Mouse (Mus musculus) MEL (cell line): ENCODE results near the gene Chst8. TPM values are rescaled to one million over a fixed set of nuclear protein-coding genes. Genes with fewer than 3 reads are reported as not detected.
A peak's percentile ranks its signal among the peaks of the same experiment; 100 is the strongest.

Experiments
- DNase-seq: peaks from one replicate; pipeline ENCODE4 v3.0.0; 2011; ENCODE audit warnings: low read depth, low spot score
- H3K27ac ChIP-seq: 2 replicates; pipeline ENCODE4 v1.5.1; 2012; ENCODE audit warnings: low read depth, mild to moderate bottlenecking, control low read depth, low read length, moderate library complexity; ENCODE audit not compliant: control insufficient read depth
- H3K27me3 ChIP-seq, 2 experiments: fragments of 150-350 bp in 1 of 2; sonication (generic) in 1 of 2; 2 replicates each; pipeline ENCODE4 v1.6.1; 2012; ENCODE audit warnings: low read length in 2 of 2, mild to moderate bottlenecking in 2 of 2, improper control_type of control experiment in 1 of 2, moderate library complexity in 1 of 2; ENCODE audit not compliant: insufficient read depth in 2 of 2, control insufficient read depth in 1 of 2
- H3K36me3 ChIP-seq, 2 experiments: 2 replicates each; pipeline ENCODE4 v1.6.1; 2012 to 2014; ENCODE audit warnings: low read length in 2 of 2, improper control_type of control experiment in 1 of 2, inconsistent platforms in 1 of 2, mild to moderate bottlenecking in 1 of 2; ENCODE audit not compliant: insufficient read depth in 2 of 2, control insufficient read depth in 1 of 2
- H3K4me1 ChIP-seq, 2 experiments: fragments of 150-350 bp in 1 of 2; sonication (generic) in 1 of 2; 2 replicates each; pipeline ENCODE4 v1.6.1; 2012; ENCODE audit warnings: low read length in 2 of 2, improper control_type of control experiment in 1 of 2, mild to moderate bottlenecking in 1 of 2; ENCODE audit not compliant: insufficient read depth in 2 of 2, control insufficient read depth in 1 of 2
- H3K4me3 ChIP-seq, 2 experiments: fragments of 150-350 bp in 1 of 2; sonication (generic) in 1 of 2; 2 replicates each; pipeline ENCODE4 v1.5.1; 2012; ENCODE audit warnings: low read depth in 2 of 2, low read length in 2 of 2, mild to moderate bottlenecking in 2 of 2, moderate library complexity in 2 of 2, control low read depth in 1 of 2, improper control_type of control experiment in 1 of 2; ENCODE audit not compliant: control insufficient read depth in 1 of 2, insufficient read depth in 1 of 2
- H3K79me2 ChIP-seq: 2 replicates; pipeline ENCODE4 v1.6.1; 2012; ENCODE audit warnings: mild to moderate bottlenecking, low read length, moderate library complexity; ENCODE audit not compliant: control insufficient read depth, poor library complexity, insufficient read depth
- H3K9ac ChIP-seq: 2 replicates; pipeline ENCODE4 v1.6.1; 2012; ENCODE audit warnings: low read depth, mild to moderate bottlenecking, control low read depth, low read length, moderate library complexity; ENCODE audit not compliant: control insufficient read depth, poor library complexity, severe bottlenecking
- H3K9me3 ChIP-seq: fragments of 150-350 bp; sonication (generic); replicated peaks from 2 replicates; pipeline ENCODE4 v1.6.1; 2012; ENCODE audit warnings: mild to moderate bottlenecking, low read length, improper control_type of control experiment, moderate library complexity; ENCODE audit not compliant: insufficient read depth
- CHD1 ChIP-seq: IDR thresholded peaks from 2 replicates; pipeline ENCODE4 v1.6.1; 2012; ENCODE audit warnings: low read depth, mild to moderate bottlenecking, inconsistent platforms, low read length, improper control_type of control experiment
- CTCF ChIP-seq, 3 experiments: IDR thresholded peaks in 2 of 3; conservative IDR thresholded peaks in 1 of 3; 2 replicates each; pipeline ENCODE4 v1.5.1; 2011 to 2012; ENCODE audit warnings: low read length in 3 of 3, low read depth in 2 of 3, mild to moderate bottlenecking in 2 of 3, improper control_type of control experiment in 1 of 3, inconsistent platforms in 1 of 3, mixed read lengths in 1 of 3, moderate library complexity in 1 of 3; ENCODE audit not compliant: control insufficient read depth in 1 of 3, insufficient read depth in 1 of 3, poor library complexity in 1 of 3, severe bottlenecking in 1 of 3
- ELF1 ChIP-seq: IDR thresholded peaks from 2 replicates; pipeline ENCODE4 v1.6.1; 2014; ENCODE audit warnings: low read depth, mild to moderate bottlenecking, inconsistent platforms, low read length, improper control_type of control experiment, moderate library complexity
- HCFC1 ChIP-seq: IDR thresholded peaks from 2 replicates; pipeline ENCODE4 v1.6.1; 2012; ENCODE audit warnings: low read depth, mild to moderate bottlenecking, inconsistent platforms, low read length, improper control_type of control experiment, moderate library complexity
- MAFK ChIP-seq: IDR thresholded peaks from 2 replicates; pipeline ENCODE4 v1.6.1; 2011; ENCODE audit warnings: low read depth, mild to moderate bottlenecking, low read length, improper control_type of control experiment, borderline replicate concordance
- MAX ChIP-seq: IDR thresholded peaks from 2 replicates; pipeline ENCODE4 v1.6.1; 2011; ENCODE audit warnings: low read length, improper control_type of control experiment
- MAZ ChIP-seq: IDR thresholded peaks from 2 replicates; pipeline ENCODE4 v1.6.1; 2012; ENCODE audit warnings: low read depth, mild to moderate bottlenecking, inconsistent platforms, low read length, improper control_type of control experiment
- MEF2A ChIP-seq: IDR thresholded peaks from 2 replicates; pipeline ENCODE4 v1.6.1; 2014; ENCODE audit warnings: low read depth, mild to moderate bottlenecking, inconsistent platforms, low read length, improper control_type of control experiment; ENCODE audit not compliant: poor library complexity, insufficient replicate concordance, severe bottlenecking; ENCODE audit errors: extremely low read depth
- NELFE ChIP-seq: IDR thresholded peaks from 2 replicates; pipeline ENCODE4 v1.6.1; 2011; ENCODE audit warnings: low read depth, low read length, improper control_type of control experiment
- NRF1 ChIP-seq: IDR thresholded peaks from 2 replicates; pipeline ENCODE4 v1.6.1; 2014; ENCODE audit warnings: low read depth, mild to moderate bottlenecking, inconsistent platforms, low read length, improper control_type of control experiment, moderate library complexity; ENCODE audit not compliant: poor library complexity, insufficient read depth, severe bottlenecking
- POLR2AphosphoS2 ChIP-seq: IDR thresholded peaks from 2 replicates; pipeline ENCODE4 v1.6.1; 2011; ENCODE audit warnings: low read length, improper control_type of control experiment
- POLR2AphosphoS5 ChIP-seq: IDR thresholded peaks from 2 replicates; pipeline ENCODE4 v1.6.1; 2012; ENCODE audit warnings: low read depth, borderline replicate concordance, mild to moderate bottlenecking, inconsistent platforms, low read length, moderate library complexity, mixed read lengths
- RAD21 ChIP-seq: IDR thresholded peaks from 2 replicates; pipeline ENCODE4 v1.6.1; 2011; ENCODE audit warnings: mild to moderate bottlenecking, low read depth, low read length, improper control_type of control experiment
- RCOR1 ChIP-seq: IDR thresholded peaks from 2 replicates; pipeline ENCODE4 v1.6.1; 2012; ENCODE audit warnings: low read depth, mild to moderate bottlenecking, inconsistent platforms, low read length, improper control_type of control experiment
- SIN3A ChIP-seq: IDR thresholded peaks from 2 replicates; pipeline ENCODE4 v1.6.1; 2012; ENCODE audit warnings: low read length, improper control_type of control experiment, inconsistent platforms
- SMC3 ChIP-seq: IDR thresholded peaks from 2 replicates; pipeline ENCODE4 v1.6.1; 2011; ENCODE audit warnings: low read depth, low read length, improper control_type of control experiment
- TAL1 ChIP-seq: IDR thresholded peaks from 2 replicates; pipeline ENCODE4 v1.6.1; 2012; ENCODE audit warnings: mild to moderate bottlenecking, inconsistent platforms, low read length, moderate library complexity, mixed read lengths
- USF1 ChIP-seq: IDR thresholded peaks from 2 replicates; pipeline ENCODE4 v1.6.1; 2014; ENCODE audit warnings: low read depth, mild to moderate bottlenecking, inconsistent platforms, low read length, improper control_type of control experiment, moderate library complexity
- ZC3H11A ChIP-seq: IDR thresholded peaks from 2 replicates; pipeline ENCODE4 v1.6.1; 2012; ENCODE audit warnings: low read depth, mild to moderate bottlenecking, inconsistent platforms, low read length, improper control_type of control experiment
- ZKSCAN1 ChIP-seq: IDR thresholded peaks from 2 replicates; pipeline ENCODE4 v1.6.1; 2012; ENCODE audit warnings: low read depth, mild to moderate bottlenecking, inconsistent platforms, low read length, improper control_type of control experiment, moderate library complexity
- ZMIZ1 ChIP-seq: IDR thresholded peaks from 2 replicates; pipeline ENCODE4 v1.6.1; 2012; ENCODE audit warnings: low read depth, mild to moderate bottlenecking, inconsistent platforms, low read length, improper control_type of control experiment, moderate library complexity
- ZNF384 ChIP-seq: IDR thresholded peaks from 2 replicates; pipeline ENCODE4 v1.6.1; 2012; ENCODE audit warnings: low read depth, mild to moderate bottlenecking, inconsistent platforms, low read length, improper control_type of control experiment
- polyA plus RNA-seq, 2 experiments: library from polyadenylated mRNA; stranded (reverse) in 1 of 2; unstranded in 1 of 2; fragments of >175 nt in 1 of 2; fragments of >200 nt in 1 of 2; gene quantifications; 2 replicates each; pipeline versions ENCODE4 v1.2.1 to v1.2.4; 2012; ENCODE audit warnings: low replicate concordance in 2 of 2, low read depth in 1 of 2; ENCODE audit not compliant: insufficient read length in 2 of 2, insufficient read depth in 1 of 2, missing spikeins in 1 of 2
- total RNA-seq: library from RNA; depleted of rRNA; stranded (reverse); fragments of 300-350 nt; gene quantifications from 2 replicates; pipeline ENCODE4 v1.2.3, GENCODE M21; 2012

The Chst8 gene
- total and polyA plus RNA-seq, 3 experiments = not detected

DNA sequence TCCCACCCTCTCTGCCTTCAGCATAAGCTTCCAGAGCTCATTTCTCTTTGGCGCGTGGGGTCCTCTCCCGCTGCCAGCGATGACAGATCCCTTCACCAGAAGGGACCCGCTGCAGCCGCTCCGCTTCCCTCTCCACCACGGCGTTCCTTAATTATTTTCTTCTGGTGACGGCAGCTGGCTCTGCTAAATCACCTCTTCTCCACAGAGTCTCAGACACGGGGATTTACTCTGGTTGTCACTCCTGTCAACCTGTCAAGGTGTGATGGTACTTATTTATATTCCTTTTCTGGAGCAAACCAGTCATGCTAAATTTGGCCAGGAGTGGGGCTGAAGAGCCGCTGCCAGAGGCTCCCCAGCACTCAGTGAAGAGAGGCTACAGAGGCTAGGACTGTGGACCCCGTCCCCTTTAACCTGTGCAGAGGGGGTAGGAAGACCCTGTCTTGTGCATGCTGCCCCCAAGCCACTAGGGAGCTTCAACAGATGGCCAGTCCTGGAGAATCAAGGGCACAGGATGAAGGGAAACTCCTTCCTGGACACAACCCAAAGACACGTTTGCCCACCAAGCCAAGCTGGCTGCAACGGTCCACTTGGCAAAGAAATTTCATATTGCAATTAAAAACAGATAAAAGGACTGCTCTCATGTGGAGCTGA is 131.6 kb downstream of the Chst8 start:
- TF ChIP-seq ZKSCAN1 (no peak), ELF1 (no peak), POLR2AphosphoS5 (no peak)
- H3K79me2 ChIP-seq = no peaks in the 10 kb centered on the region
- H3K4me1 ChIP-seq = no peaks in the 10 kb centered on the region
- H3K9ac ChIP-seq = no peak overlapping the region
- no peaks in the 10 kb centered on the region for H3K27me3 ChIP-seq
- DNase-seq = no peak
- no peak overlapping the region for H3K4me3 ChIP-seq
- H3K9me3 ChIP-seq = no peaks in the 10 kb centered on the region
- no peak overlapping the region for H3K27ac ChIP-seq
- H3K36me3 ChIP-seq = no peaks in the 10 kb centered on the region

DNA sequence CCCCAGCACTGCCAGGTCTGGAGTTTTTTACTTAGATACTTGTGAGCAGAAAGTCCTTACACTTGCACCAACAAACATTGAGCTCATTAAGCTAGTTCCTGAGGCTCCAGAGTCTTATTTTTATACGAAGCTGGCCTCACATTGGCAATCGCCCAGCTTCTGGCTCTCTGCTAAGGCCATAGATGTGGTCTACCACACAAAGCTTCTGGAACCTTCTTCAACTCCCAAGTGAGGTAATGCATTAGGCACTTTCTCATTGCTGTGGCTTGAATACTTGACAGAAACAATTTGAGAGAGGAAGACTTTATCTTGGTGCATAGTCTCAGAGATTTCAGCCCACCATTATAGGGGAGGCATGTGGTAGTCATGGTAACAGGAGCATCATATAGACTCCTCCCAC is 132.6 kb downstream of the Chst8 start:
- TF ChIP-seq ELF1 (no peak), MEF2A (no peak), CHD1 (no peak), RCOR1 (no peak), MAX (no peak), POLR2AphosphoS5 (no peak), MAFK (no peak), TAL1 (no peak)
- no peak overlapping the region for H3K4me3 ChIP-seq
- no peaks in the 10 kb centered on the region for H3K79me2 ChIP-seq
- no peaks in the 10 kb centered on the region for H3K36me3 ChIP-seq
- no peaks in the 10 kb centered on the region for H3K9me3 ChIP-seq
- H3K27me3 ChIP-seq = no peaks in the 10 kb centered on the region
- H3K9ac ChIP-seq = no peak overlapping the region
- no peaks in the 10 kb centered on the region for H3K4me1 ChIP-seq
- no peak for DNase-seq
- no peak overlapping the region for H3K27ac ChIP-seq

DNA sequence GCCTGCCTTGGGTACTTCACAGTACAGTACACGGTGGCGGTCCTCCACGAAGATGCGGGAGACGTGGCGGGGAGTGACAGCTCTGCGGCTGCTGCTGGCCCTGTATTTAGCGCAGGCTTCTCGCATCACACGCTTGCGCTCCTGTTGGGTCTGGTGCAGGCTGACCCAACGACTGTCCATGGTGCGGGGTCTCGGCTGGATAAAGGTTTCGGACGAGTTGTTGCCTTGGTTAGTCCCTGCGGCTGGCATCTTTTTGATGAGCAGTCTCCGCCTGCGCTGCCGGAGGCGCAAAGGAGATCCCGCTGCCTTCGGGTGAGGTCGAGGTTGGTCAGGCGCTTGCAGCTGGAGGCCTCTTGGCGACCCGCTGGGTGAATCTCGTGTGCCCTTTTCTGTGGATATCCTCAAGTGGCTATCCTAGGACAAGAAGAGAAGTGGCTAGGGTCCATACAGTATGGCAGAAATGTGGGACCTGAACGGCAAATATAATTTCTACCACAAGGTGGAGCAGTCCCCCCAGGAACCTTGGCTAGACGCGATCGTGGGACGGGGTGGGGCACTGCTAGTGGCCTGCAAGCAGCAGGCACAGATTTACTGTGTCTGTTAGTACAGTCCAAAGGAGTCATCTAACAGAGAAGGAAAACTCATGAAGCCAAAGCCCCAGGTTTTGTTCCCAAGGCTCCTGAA is 136.5 kb downstream of the Chst8 start:
- Histone ChIP-seq H3K27me3 (no peaks in the 10 kb centered on the region), H3K27ac (no peak overlapping the region), H3K36me3 (no peaks in the 10 kb centered on the region), H3K9me3 (no peaks in the 10 kb centered on the region), H3K79me2 (no peaks in the 10 kb centered on the region), H3K4me1 (no peaks in the 10 kb centered on the region), H3K9ac (no peak overlapping the region), H3K4me3 (no peak overlapping the region)
- TF ChIP-seq POLR2AphosphoS5 (no peak), ZC3H11A (no peak), SIN3A (no peak), MEF2A (no peak), POLR2AphosphoS2 (no peak), ZKSCAN1 (no peak), CTCF (IDR thresholded peaks at IDR 0.05 in 2 of 3, conservative IDR thresholded peaks at IDR 0.05 in 1 of 3; ENCODE audit: control insufficient read depth in 1 of 3, insufficient read depth in 1 of 3, low read depth in 2 of 3, low read length in 3 of 3, poor library complexity in 1 of 3, severe bottlenecking in 1 of 3) (peak in 2 of 3 experiments; percentile 39 to 42; a peak in 3 of 6 replicates), MAZ (no peak), HCFC1 (no peak), NELFE (no peak), NRF1 (no peak), SMC3 (peak; percentile 36), TAL1 (no peak), ZMIZ1 (no peak), RCOR1 (no peak), USF1 (no peak), MAFK (no peak), ZNF384 (no peak), RAD21 (peak; percentile 21)
- peak; percentile 5 for DNase-seq
